Mouse (Mus musculus) kidney, embryonic 14.5 days (tissue): Measurements from ENCODE around the gene Npas3. TPM values are rescaled to one million over a fixed set of nuclear protein-coding genes. Genes with fewer than 3 reads are reported as not detected.
A peak's percentile ranks its signal among the peaks of the same experiment; 100 is the strongest.

Experiments
- ATAC-seq: fragments of 200-750 bp; cut with Nextera tagmentation; 2 replicates; pipeline ENCODE4 v1.8.0; 2017; ENCODE audit warnings: moderate number of reproducible peaks, mild to moderate bottlenecking, moderate TSS enrichment, moderate library complexity; ENCODE audit not compliant: low FRiP score, low TSS enrichment
- H3K27ac ChIP-seq: fragments of 300-500 bp; sonication (generic); 2 replicates; pipeline ENCODE4 v1.5.1; 2014; ENCODE audit warnings: low read depth, mild to moderate bottlenecking, low read length, moderate library complexity, mixed read lengths
- H3K27me3 ChIP-seq: fragments of 300-500 bp; sonication (generic); 2 replicates; pipeline ENCODE4 v1.6.1; 2014; ENCODE audit warnings: mild to moderate bottlenecking, low read length; ENCODE audit not compliant: control insufficient read depth, insufficient read depth
- H3K36me3 ChIP-seq: fragments of 300-500 bp; sonication (generic); 2 replicates; pipeline ENCODE4 v1.6.1; 2014; ENCODE audit warnings: low read length, mixed read lengths; ENCODE audit not compliant: control insufficient read depth, insufficient read depth
- H3K4me1 ChIP-seq: fragments of 300-500 bp; sonication (generic); 2 replicates; pipeline ENCODE4 v1.6.1; 2014; ENCODE audit warnings: low read length, mixed read lengths; ENCODE audit not compliant: control insufficient read depth, insufficient read depth
- H3K4me2 ChIP-seq: fragments of 300-500 bp; sonication (generic); replicated peaks from 2 replicates; pipeline ENCODE4 v1.6.1; 2014; ENCODE audit warnings: low read depth, mild to moderate bottlenecking, low read length
- H3K4me3 ChIP-seq: fragments of 300-500 bp; sonication (generic); 2 replicates; pipeline ENCODE4 v1.5.1; 2014; ENCODE audit warnings: mild to moderate bottlenecking, low read length
- H3K9ac ChIP-seq: fragments of 300-500 bp; sonication (generic); 2 replicates; pipeline ENCODE4 v1.6.1; 2014; ENCODE audit warnings: low read depth, mild to moderate bottlenecking, low read length, moderate library complexity
- H3K9me3 ChIP-seq: fragments of 300-500 bp; sonication (generic); 2 replicates; pipeline ENCODE4 v1.6.1; 2016; ENCODE audit warnings: low read length; ENCODE audit not compliant: control insufficient read depth
- WGBS: fragments of 180-500 bp; shearing (Covaris S2); extraction: QIAGEN DNeasy Blood & Tissue Kit; methylation state at CpG from one replicate; pipeline ENCODE4 v1.1.7; 2014; 5-methylcytosine and 5-hydroxymethylcytosine counted together
- polyA plus RNA-seq: library from polyadenylated mRNA; unstranded; fragments of >200 nt; fragmentation: Nextera tagmentation; extraction: Ambion mirVana; gene quantifications from 2 replicates; pipeline ENCODE4 v1.2.1, GENCODE M21; 2014

Gene Npas3
- polyA plus RNA-seq, 1 experiment from 2014 or later, result 3.2 TPM

- ATAC-seq, result no peak
- 84% methylated on average over 5 of the region's 5 CpGs for WGBS
Measured at GRCm38 (mm10) chr12:54048126-54048525, 799.6 kb downstream of the Npas3 start.

DNA sequence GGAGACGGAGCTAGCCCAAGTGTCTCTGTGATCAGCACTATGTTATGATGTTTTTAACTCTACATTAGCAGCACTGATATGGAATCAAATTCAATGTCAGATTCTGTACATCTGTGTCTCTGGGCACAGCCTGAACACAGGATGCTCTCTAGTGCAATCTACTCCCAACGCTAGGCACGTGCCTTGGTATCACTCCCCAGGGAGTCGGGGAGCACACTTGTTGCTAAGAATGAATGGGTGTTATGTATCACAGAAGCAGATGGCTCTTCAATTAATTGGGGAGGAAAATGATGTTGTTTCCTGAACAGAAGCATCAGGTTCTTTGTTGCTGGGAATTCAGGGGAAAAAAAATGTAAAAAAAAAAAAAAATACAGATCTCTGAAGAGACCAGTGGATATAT is 801.4 kb downstream of the Npas3 start:
- no peak overlapping the region for H3K4me3 ChIP-seq
- ATAC-seq, result no peak
- no peaks in the 10 kb centered on the region for H3K4me1 ChIP-seq
- H3K9me3 ChIP-seq, result no peaks in the 10 kb centered on the region
- WGBS, result 75% methylated on average over 4 of the region's 4 CpGs
- no peaks in the 10 kb centered on the region for H3K27me3 ChIP-seq
- no peak overlapping the region for H3K9ac ChIP-seq
- H3K27ac ChIP-seq, result no peak overlapping the region
- no peaks in the 10 kb centered on the region for H3K36me3 ChIP-seq
- no peak overlapping the region for H3K4me2 ChIP-seq

More at GRCm38 (mm10) chr12:54048126-54048525, 799.6 kb downstream of the Npas3 start:
- Histone ChIP-seq H3K4me1 (no peaks in the 10 kb centered on the region), H3K27ac (no peak overlapping the region), H3K4me2 (no peak overlapping the region), H3K9me3 (no peaks in the 10 kb centered on the region), H3K27me3 (no peaks in the 10 kb centered on the region), H3K9ac (no peak overlapping the region), H3K36me3 (no peaks in the 10 kb centered on the region), H3K4me3 (no peak overlapping the region)

DNA sequence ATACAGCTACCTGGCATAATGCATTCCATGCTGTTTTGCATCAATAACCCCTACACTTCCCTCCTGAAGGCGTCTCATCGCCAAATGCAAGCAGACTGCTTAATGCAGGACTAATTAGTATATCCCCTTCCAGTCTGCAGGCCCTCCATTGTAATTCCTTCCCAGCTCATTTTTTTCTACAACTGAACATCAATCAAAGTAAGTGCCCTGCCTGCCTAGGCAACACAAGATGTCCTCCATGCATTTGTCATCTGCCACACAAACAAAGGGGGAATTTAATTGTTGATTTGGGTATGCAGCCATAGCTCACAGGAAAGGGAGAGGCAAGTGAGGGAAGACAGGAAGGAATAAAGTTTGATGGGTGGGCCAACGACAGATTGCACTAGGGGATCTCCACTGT is 804.5 kb downstream of the Npas3 start:
- WGBS, result 35% methylated on average over 3 of the region's 3 CpGs
- Histone ChIP-seq H3K27ac (no peak overlapping the region), H3K4me1 (no peaks in the 10 kb centered on the region), H3K9ac (no peak overlapping the region), H3K9me3 (no peaks in the 10 kb centered on the region), H3K4me3 (no peak overlapping the region), H3K36me3 (no peaks in the 10 kb centered on the region), H3K27me3 (no peaks in the 10 kb centered on the region), H3K4me2 (no peak overlapping the region)
- ATAC-seq, result no peak

- no peak overlapping the region for H3K27ac ChIP-seq
- no peaks in the 10 kb centered on the region for H3K36me3 ChIP-seq
- H3K9ac ChIP-seq, result no peak overlapping the region
- no peaks in the 10 kb centered on the region for H3K27me3 ChIP-seq
- no peak for ATAC-seq
- no peak overlapping the region for H3K4me2 ChIP-seq
- 95% methylated on average over 6 of the region's 6 CpGs for WGBS
- no peaks in the 10 kb centered on the region for H3K4me1 ChIP-seq
- no peak overlapping the region for H3K4me3 ChIP-seq
- H3K9me3 ChIP-seq, result no peaks in the 10 kb centered on the region
Measured at GRCm38 (mm10) chr12:54053598-54053997, 805.1 kb downstream of the Npas3 start.

DNA sequence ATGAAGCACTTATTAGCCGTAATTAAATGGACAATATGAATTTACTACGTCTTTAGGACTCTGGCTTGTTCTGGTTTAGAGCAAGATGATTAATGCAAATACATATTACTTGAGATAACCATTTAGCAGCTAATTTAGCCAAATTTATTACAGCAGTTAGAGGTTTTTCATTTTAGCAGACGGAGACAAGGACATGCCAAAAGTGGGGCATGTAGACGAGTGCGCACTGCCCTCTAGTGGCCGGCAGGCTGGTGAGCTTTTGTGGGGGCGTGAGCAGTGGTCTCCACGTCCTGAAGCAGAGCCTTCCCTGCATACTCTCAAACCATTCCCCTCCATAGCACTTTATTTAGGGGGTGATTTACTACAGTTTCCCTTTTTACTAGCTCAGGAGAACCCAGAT is 812.3 kb downstream of the Npas3 start:
- ATAC-seq, result peak; percentile 88; the same call in 1 of the 2 replicates
- Histone ChIP-seq H3K9ac (no peak overlapping the region), H3K9me3 (no peaks in the 10 kb centered on the region), H3K4me1 (no peaks in the 10 kb centered on the region), H3K27ac (no peak overlapping the region), H3K4me3 (no peak overlapping the region), H3K27me3 (peaks cover 17% of the 10 kb centered on the region), H3K36me3 (no peaks in the 10 kb centered on the region), H3K4me2 (no peak overlapping the region)
- 12% methylated on average over 8 of the region's 8 CpGs for WGBS

- H3K9ac ChIP-seq, result no peak overlapping the region
- H3K9me3 ChIP-seq, result no peaks in the 10 kb centered on the region
- H3K4me2 ChIP-seq, result no peak overlapping the region
- WGBS, result 39% methylated on average over 6 of the region's 6 CpGs
- ATAC-seq, result peak; percentile 24; the same call in 1 of the 2 replicates
- H3K4me1 ChIP-seq, result no peaks in the 10 kb centered on the region
- peaks cover 18% of the 10 kb centered on the region for H3K27me3 ChIP-seq
- H3K27ac ChIP-seq, result no peak overlapping the region
- no peak overlapping the region for H3K4me3 ChIP-seq
- no peaks in the 10 kb centered on the region for H3K36me3 ChIP-seq
Measured at GRCm38 (mm10) chr12:54061168-54061567, 812.7 kb downstream of the Npas3 start.

- WGBS, result 65% methylated on average over 16 of the region's 16 CpGs
- H3K27ac ChIP-seq, result no peak overlapping the region
- H3K9ac ChIP-seq, result no peak overlapping the region
- H3K4me1 ChIP-seq, result peaks cover 7% of the 10 kb centered on the region; the same call in 1 of the 2 replicates
- H3K4me2 ChIP-seq, result no peak overlapping the region
- no peak for ATAC-seq
- no peaks in the 10 kb centered on the region for H3K36me3 ChIP-seq
- H3K27me3 ChIP-seq, result peaks cover 48% of the 10 kb centered on the region
- H3K9me3 ChIP-seq, result no peaks in the 10 kb centered on the region
- H3K4me3 ChIP-seq, result no peak overlapping the region
Measured at GRCm38 (mm10) chr12:54064986-54065385, 816.5 kb downstream of the Npas3 start.

GRCm38 (mm10) chr12:54065607-54066006 is 817.1 kb downstream of the Npas3 start:
- WGBS, result 69% methylated on average over 11 of the region's 11 CpGs
- no peak overlapping the region for H3K9ac ChIP-seq

GRCm38 (mm10) chr12:54067419-54067818 is 818.9 kb downstream of the Npas3 start:
- no peaks in the 10 kb centered on the region for H3K9me3 ChIP-seq
- peaks cover 7% of the 10 kb centered on the region; the same call in 1 of the 2 replicates for H3K4me1 ChIP-seq
- peak overlapping the region; percentile 37 for H3K4me3 ChIP-seq
- H3K9ac ChIP-seq, result 0 out of 2 replicates have a peak overlapping the region, but pooled peaks have one; percentile 23
- no peaks in the 10 kb centered on the region for H3K36me3 ChIP-seq
- peak overlapping the region; percentile 67 for H3K4me2 ChIP-seq
- 28% methylated on average over 14 of the region's 14 CpGs for WGBS
- H3K27me3 ChIP-seq, result peaks cover 44% of the 10 kb centered on the region
- no peak overlapping the region for H3K27ac ChIP-seq
- peak; percentile 58 for ATAC-seq

More at GRCm38 (mm10) chr12:54065607-54066006, 817.1 kb downstream of the Npas3 start:
- no peak for ATAC-seq
- Histone ChIP-seq H3K4me3 (no peak overlapping the region), H3K4me2 (no peak overlapping the region), H3K36me3 (no peaks in the 10 kb centered on the region), H3K27ac (no peak overlapping the region), H3K27me3 (peaks cover 48% of the 10 kb centered on the region), H3K4me1 (peaks cover 7% of the 10 kb centered on the region; the same call in 1 of the 2 replicates), H3K9me3 (no peaks in the 10 kb centered on the region)
